Mouse (Mus musculus): ENCODE measurements around the gene Gm27021.

Gene Gm27021

GRCm38 (mm10) chr8:120567731-120568130 is 100.1 kb downstream of the Gm27021 start:
- DNase-seq (ENCODE audit: low read depth, low spot score) = no peak

GRCm38 (mm10) chr8:120566681-120567080 is 101.2 kb downstream of the Gm27021 start:
- no peak for DNase-seq (ENCODE audit: low read depth, low spot score)

- no peak for DNase-seq (ENCODE audit: low read depth, low spot score)
Observed at GRCm38 (mm10) chr8:120565151-120565711, 102.6 kb downstream of the Gm27021 start.

GRCm38 (mm10) chr8:120563851-120564837 is 103.7 kb downstream of the Gm27021 start:
- no peak for DNase-seq (ENCODE audit: low read depth, low spot score)

GRCm38 (mm10) chr8:120563348-120563724 is 104.5 kb downstream of the Gm27021 start:
- no peak for DNase-seq (ENCODE audit: low read depth, low spot score)

GRCm38 (mm10) chr8:120562680-120563347 is 105.1 kb downstream of the Gm27021 start:
- DNase-seq (ENCODE audit: low read depth, low spot score) = no peak

GRCm38 (mm10) chr8:120561539-120562435 is 106.1 kb downstream of the Gm27021 start:
- no peak for DNase-seq (ENCODE audit: low read depth, low spot score)

GRCm38 (mm10) chr8:120560535-120560934 is 107.3 kb downstream of the Gm27021 start:
- DNase-seq (ENCODE audit: low read depth, low spot score) = no peak

- DNase-seq (ENCODE audit: low read depth, low spot score) = no peak
Observed at GRCm38 (mm10) chr8:120559654-120560053, 108.2 kb downstream of the Gm27021 start.

All from c-Kit-negative CD71-positive TER-119-positive erythroid progenitor cells, embryonic 14.5 days (primary cell).